Mouse (Mus musculus): ENCODE data around the gene Tspan3.

- TF ChIP-seq EP300 (optimal IDR thresholded peaks at IDR 0.05) (no peak), CTCF (IDR thresholded peaks at IDR 0.05; ENCODE audit: low read depth) (no peak)
These were observed 74.6 kb downstream of the Tspan3 start for GRCm38 (mm10) chr9:56090546-56091225.
